Mouse (Mus musculus) limb, embryonic 15.5 days (tissue): ENCODE measurements at regions not wholly inside any gene's neighbourhood (a gene's known extent, or its start where the extent isn't known, plus 50 kb on each side); places are given as distances from the start of the nearest gene placed in this dataset.

Experiments used
- ATAC-seq: fragments of 200-750 bp; cut with Nextera tagmentation; 2 replicates; pipeline ENCODE4 v1.8.0; 2017; ENCODE audit warnings: low read depth, moderate TSS enrichment; ENCODE audit not compliant: insufficient number of reproducible peaks, low FRiP score, low TSS enrichment
- H3K27ac ChIP-seq: fragments of 300-500 bp; sonication (generic); 2 replicates; pipeline ENCODE4 v1.5.1; 2015; ENCODE audit warnings: moderate library complexity, mild to moderate bottlenecking, inconsistent platforms
- H3K27me3 ChIP-seq: fragments of 300-500 bp; sonication (generic); 2 replicates; pipeline ENCODE4 v1.6.1; 2015; ENCODE audit warnings: inconsistent platforms
- H3K36me3 ChIP-seq: fragments of 300-500 bp; sonication (generic); 2 replicates; pipeline ENCODE4 v1.6.1; 2015; ENCODE audit warnings: inconsistent platforms
- H3K4me1 ChIP-seq: fragments of 300-500 bp; sonication (generic); 2 replicates; pipeline ENCODE4 v1.6.1; 2015; ENCODE audit warnings: inconsistent platforms
- H3K4me2 ChIP-seq: fragments of 300-500 bp; sonication (generic); 2 replicates; pipeline ENCODE4 v1.6.1; 2015; ENCODE audit warnings: mild to moderate bottlenecking, inconsistent platforms
- H3K4me3 ChIP-seq: fragments of 300-500 bp; sonication (generic); 2 replicates; pipeline ENCODE4 v1.5.1; 2015; ENCODE audit warnings: mild to moderate bottlenecking, inconsistent platforms
- H3K9ac ChIP-seq: fragments of 300-500 bp; sonication (generic); 2 replicates; pipeline ENCODE4 v1.6.1; 2015; ENCODE audit warnings: inconsistent platforms
- H3K9me3 ChIP-seq: fragments of 300-500 bp; sonication (generic); 2 replicates; pipeline ENCODE4 v1.6.1; 2016; ENCODE audit warnings: inconsistent platforms
- WGBS: fragments of 180-500 bp; shearing (Covaris S2); methylation state at CpG from one replicate; pipeline ENCODE4 v1.1.7; 2015; 5-methylcytosine and 5-hydroxymethylcytosine counted together

DNA sequence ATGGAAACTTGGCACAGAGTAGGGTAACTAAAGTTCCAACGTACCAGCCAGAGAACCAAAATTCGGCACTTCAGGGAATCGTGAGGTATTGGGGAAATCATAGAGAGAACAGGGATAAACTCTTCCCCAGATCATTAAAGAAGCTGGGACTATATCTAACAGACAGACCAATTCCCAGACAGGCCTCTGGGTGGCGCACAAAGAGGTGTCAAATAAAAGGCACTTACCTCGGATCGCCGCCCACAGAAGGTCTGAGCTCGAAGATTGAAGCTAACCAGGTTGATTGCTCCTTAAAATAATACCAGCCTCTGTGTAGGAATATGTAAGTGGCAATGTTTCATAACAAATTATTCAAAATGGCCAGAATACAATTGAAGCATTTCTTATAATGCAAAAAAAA, 151.2 kb downstream of the CK137956 start:
- ATAC-seq: no peak
- Histone ChIP-seq H3K4me1 (no peaks in the 10 kb centered on the region), H3K27me3 (no peaks in the 10 kb centered on the region), H3K4me2 (no peak overlapping the region), H3K27ac (no peak overlapping the region), H3K9me3 (peaks cover 1% of the 10 kb centered on the region; the same call in 1 of the 2 replicates), H3K36me3 (no peaks in the 10 kb centered on the region), H3K9ac (no peak overlapping the region), H3K4me3 (no peak overlapping the region)
- 72% methylated on average over 8 of the region's 8 CpGs for WGBS

DNA sequence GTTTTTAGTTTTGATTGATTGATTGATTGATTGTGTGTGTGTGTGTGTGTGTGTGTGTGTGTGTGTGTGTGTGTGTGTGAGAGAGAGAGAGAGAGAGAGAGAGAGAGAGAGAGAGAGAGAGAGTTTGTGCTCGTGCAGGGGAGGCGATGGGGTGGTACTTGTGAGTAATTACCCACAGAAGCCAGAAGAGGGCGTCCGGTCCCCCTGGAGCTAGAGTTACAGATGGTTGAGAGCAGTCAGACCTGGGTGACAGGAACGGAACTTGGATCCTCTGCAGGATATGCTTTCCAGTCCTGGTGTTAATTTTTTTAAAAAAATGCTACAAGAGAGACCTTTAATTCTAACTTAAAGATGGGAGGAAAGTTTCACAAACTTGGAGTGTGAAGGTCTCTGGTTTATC, 151.7 kb downstream of the CK137956 start:
- WGBS: 72% methylated on average over 5 of the region's 5 CpGs
- H3K9ac ChIP-seq: no peak overlapping the region
- H3K4me3 ChIP-seq: no peak overlapping the region
- no peak for ATAC-seq
- no peak overlapping the region for H3K4me2 ChIP-seq
- no peaks in the 10 kb centered on the region for H3K27me3 ChIP-seq
- peaks cover 4% of the 10 kb centered on the region; the same call in 1 of the 2 replicates for H3K9me3 ChIP-seq
- no peaks in the 10 kb centered on the region for H3K36me3 ChIP-seq
- H3K27ac ChIP-seq: no peak overlapping the region
- H3K4me1 ChIP-seq: no peaks in the 10 kb centered on the region

DNA sequence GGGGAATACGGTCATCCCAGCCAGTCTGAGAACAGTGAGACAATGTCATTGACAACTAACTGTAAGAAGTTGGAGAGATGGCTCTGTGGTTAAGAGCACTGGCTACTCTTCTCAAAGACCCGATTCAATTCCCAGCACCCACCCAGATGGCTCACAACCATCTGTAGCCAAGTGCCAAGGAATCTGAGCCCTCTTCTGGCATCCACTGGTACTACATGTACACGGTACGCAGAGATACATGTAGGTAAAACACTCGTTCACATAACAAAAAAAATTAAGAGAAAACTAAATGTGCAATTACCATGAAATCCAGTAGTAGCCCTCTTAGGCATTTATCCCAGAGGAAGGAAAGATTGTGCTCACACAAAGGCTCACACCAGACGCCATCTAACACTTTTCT, 156.1 kb downstream of the CK137956 start:
- H3K9me3 ChIP-seq: peaks cover 4% of the 10 kb centered on the region; the same call in 1 of the 2 replicates
- no peak overlapping the region for H3K4me2 ChIP-seq
- H3K27me3 ChIP-seq: no peaks in the 10 kb centered on the region
- no peaks in the 10 kb centered on the region for H3K4me1 ChIP-seq
- ATAC-seq: no peak
- H3K4me3 ChIP-seq: no peak overlapping the region
- 90% methylated on average over 6 of the region's 6 CpGs for WGBS
- H3K9ac ChIP-seq: no peak overlapping the region
- no peak overlapping the region for H3K27ac ChIP-seq
- H3K36me3 ChIP-seq: no peaks in the 10 kb centered on the region

DNA sequence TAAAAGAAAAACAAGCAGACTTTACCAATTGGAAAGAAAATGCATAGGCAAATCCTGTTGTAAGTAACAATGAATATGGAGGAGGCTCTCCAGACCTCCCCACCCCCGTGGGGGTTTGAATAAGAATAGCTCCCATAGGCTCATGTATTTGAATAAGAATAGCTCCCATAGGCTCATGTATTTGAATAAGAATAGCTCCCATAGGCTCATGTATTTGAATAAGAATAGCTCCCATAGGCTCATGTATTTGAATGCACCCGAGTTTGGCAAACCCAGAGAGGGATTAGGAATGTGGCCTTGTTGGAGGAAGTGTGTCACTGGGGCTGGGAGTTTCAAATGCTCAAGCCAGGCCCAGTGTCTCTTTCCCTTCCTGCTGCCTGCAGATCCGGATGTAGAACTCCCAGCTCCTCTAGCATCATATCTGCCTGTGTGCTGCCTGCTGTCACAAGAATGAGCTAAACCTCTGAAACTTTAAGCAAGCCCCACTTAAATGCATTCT, 158.7 kb downstream of the CK137956 start:
- Histone ChIP-seq H3K27ac (no peak overlapping the region), H3K9ac (no peak overlapping the region), H3K27me3 (no peaks in the 10 kb centered on the region), H3K4me2 (no peak overlapping the region), H3K9me3 (peaks cover 4% of the 10 kb centered on the region; the same call in 1 of the 2 replicates), H3K36me3 (no peaks in the 10 kb centered on the region), H3K4me3 (no peak overlapping the region), H3K4me1 (no peaks in the 10 kb centered on the region)
- WGBS: 79% methylated on average over 3 of the region's 3 CpGs
- no peak for ATAC-seq

DNA sequence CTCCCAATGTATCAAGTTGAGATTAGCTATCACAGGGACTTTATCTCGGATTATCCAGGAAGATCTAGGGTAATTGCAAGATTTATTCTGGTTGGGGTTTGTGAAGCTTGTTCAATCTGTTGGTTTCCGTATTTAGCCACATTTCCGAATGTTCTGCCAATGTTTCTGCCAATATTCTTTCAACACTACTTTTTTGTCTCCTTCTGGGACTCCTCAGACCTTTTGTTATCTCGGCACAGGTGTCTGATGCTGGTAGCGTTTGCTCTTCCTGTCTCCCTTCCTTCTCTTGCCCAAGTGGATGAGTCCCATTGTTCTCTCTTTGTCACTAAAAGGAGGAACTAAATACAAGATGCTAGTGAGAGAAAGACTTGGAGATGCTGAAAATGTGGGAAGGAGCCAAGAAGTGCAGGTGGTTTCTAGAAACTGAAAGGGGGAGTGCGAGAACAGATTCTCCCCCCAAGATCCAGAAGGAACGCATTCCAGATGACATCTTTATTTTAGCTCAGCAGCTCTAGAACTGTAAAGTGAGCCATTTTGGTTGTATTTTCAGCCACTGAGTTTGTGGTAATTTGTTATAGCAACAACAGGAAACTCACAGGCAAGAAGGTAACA, 159.7 kb downstream of the CK137956 start:
- Histone ChIP-seq H3K9ac (no peak overlapping the region), H3K27ac (no peak overlapping the region), H3K36me3 (no peaks in the 10 kb centered on the region), H3K9me3 (peaks cover 4% of the 10 kb centered on the region; the same call in 1 of the 2 replicates), H3K4me3 (no peak overlapping the region), H3K27me3 (no peaks in the 10 kb centered on the region), H3K4me2 (no peak overlapping the region), H3K4me1 (no peaks in the 10 kb centered on the region)
- no peak for ATAC-seq
- WGBS: 86% methylated on average over 7 of the region's 7 CpGs

DNA sequence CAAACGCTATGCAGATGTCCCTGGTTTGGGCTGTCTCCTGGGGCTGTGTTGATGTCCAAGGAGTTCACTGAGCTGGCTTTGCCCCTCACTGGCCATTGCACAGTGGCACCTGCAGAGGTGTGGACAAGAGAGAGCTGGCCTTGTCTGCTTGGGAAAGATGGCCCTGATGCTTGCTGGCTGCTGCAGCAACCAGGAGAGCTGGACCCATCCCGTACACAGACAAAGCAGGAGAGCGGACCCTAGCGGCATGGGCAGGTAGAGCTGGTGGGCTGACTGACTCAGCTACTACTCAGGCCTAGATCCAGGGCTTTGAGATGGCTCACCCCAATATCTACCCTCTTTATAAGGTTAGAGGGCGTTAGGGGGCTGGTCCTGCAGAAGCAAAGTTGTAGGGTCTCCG, 161.7 kb downstream of the CK137956 start:
- H3K27me3 ChIP-seq: no peaks in the 10 kb centered on the region
- H3K27ac ChIP-seq: no peak overlapping the region
- no peak overlapping the region for H3K9ac ChIP-seq
- ATAC-seq: no peak
- H3K4me3 ChIP-seq: no peak overlapping the region
- H3K36me3 ChIP-seq: no peaks in the 10 kb centered on the region
- H3K9me3 ChIP-seq: no peaks in the 10 kb centered on the region
- no peak overlapping the region for H3K4me2 ChIP-seq
- no peaks in the 10 kb centered on the region for H3K4me1 ChIP-seq
- WGBS: 74% methylated on average over 6 of the region's 6 CpGs

DNA sequence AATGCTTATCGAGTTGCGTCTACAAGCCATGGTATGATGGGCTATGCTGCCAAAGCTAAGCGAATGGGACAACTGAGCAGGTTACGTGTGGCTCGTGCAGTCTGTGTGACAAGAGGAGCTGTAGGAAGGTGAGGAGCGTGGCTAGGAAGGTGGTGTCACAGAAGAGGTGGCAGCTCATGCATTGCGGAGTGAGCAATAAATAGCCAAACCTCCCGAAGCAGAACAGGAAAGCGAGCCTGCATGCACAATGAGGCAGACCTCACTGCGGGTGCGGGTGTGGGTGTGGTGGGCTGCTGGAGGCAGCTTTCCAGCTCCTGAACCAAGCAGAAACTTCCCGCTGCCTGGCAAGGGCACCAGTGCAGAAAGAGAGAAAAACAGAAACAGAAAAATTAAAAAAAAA, 181.5 kb downstream of the CK137956 start:
- H3K4me2 ChIP-seq: no peak overlapping the region
- H3K9me3 ChIP-seq: no peaks in the 10 kb centered on the region
- no peak overlapping the region for H3K27ac ChIP-seq
- H3K4me3 ChIP-seq: no peak overlapping the region
- WGBS: 78% methylated on average over 12 of the region's 12 CpGs
- H3K4me1 ChIP-seq: no peaks in the 10 kb centered on the region
- H3K36me3 ChIP-seq: no peaks in the 10 kb centered on the region
- ATAC-seq: no peak
- no peaks in the 10 kb centered on the region for H3K27me3 ChIP-seq
- no peak overlapping the region for H3K9ac ChIP-seq

DNA sequence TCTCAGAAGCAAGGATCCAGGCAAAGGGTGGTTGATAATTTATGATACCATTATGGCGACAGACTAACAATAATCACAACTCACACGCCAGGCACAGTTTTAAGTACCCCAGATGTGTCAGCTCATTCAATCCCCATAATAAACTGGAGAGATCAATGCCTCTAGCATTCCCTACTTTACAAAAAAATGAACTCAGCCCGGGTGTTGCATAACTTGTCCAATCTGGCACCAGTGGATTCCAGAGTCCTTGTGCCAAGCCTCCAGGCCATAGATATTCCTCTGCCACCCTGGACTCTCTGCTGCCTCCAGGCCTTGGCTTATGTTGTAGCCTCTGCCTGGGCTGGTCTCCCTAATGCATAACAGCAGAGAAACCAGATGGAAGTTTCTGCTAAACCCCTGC, 185.0 kb downstream of the CK137956 start:
- Histone ChIP-seq H3K9ac (no peak overlapping the region), H3K4me2 (no peak overlapping the region), H3K4me1 (no peaks in the 10 kb centered on the region), H3K27me3 (no peaks in the 10 kb centered on the region), H3K9me3 (no peaks in the 10 kb centered on the region), H3K4me3 (no peak overlapping the region), H3K27ac (no peak overlapping the region), H3K36me3 (no peaks in the 10 kb centered on the region)
- ATAC-seq: no peak
- 57% methylated on average over 3 of the region's 3 CpGs for WGBS

DNA sequence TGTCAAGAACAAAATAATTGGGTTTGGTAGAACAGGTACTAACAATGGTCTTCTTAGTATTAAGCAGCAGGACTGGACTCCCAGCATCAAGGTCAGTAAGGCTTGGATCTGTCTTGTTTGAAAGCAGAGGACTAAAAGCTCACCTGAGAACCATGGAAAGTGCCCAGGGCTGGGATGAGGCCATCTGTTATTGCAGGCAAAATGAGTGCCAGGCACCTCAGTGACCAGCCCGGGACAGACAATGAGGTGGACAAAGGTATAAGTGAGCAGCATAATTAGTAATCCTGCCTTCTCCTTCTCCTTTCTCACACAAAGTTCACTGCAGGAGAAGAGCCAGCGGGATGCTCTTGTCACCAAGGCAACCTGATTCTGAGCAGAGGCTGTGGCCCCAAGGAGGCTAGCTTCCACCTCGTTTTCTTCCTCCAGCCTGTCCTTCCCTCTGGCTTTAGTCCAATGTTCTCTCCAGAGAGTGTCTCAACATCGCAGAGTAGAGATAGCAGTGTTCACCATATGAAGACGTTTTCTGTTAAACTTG, 198.7 kb downstream of the CK137956 start:
- Histone ChIP-seq H3K27me3 (no peaks in the 10 kb centered on the region), H3K27ac (no peak overlapping the region), H3K4me3 (no peak overlapping the region), H3K9me3 (no peaks in the 10 kb centered on the region), H3K4me1 (no peaks in the 10 kb centered on the region), H3K4me2 (no peak overlapping the region), H3K9ac (no peak overlapping the region), H3K36me3 (no peaks in the 10 kb centered on the region)
- 57% methylated on average over 5 of the region's 5 CpGs for WGBS
- ATAC-seq: no peak

DNA sequence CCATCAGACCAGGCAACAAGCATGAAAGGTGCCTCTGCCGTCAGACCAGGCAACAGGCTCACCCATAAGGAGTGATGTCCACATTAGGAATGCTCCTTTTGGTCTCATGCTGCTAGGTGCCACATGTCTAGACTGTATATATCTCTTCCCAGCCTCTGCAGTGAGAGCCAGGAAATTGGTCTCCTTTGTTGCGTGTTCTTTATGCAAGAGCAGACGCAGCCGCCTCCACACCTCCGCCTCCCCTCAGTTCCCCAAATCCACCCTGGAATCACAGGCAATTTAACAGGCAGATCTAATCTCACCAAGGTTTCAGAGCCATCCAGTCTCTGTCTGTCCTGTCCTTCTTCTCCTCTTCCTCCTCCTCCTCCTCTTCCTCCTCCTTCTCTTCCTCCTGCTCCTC, 207.0 kb downstream of the CK137956 start:
- WGBS: 81% methylated on average over 5 of the region's 5 CpGs
- Histone ChIP-seq H3K9ac (no peak overlapping the region), H3K4me1 (no peaks in the 10 kb centered on the region), H3K4me2 (no peak overlapping the region), H3K36me3 (no peaks in the 10 kb centered on the region), H3K4me3 (no peak overlapping the region), H3K9me3 (no peaks in the 10 kb centered on the region), H3K27ac (no peak overlapping the region), H3K27me3 (no peaks in the 10 kb centered on the region)
- ATAC-seq: no peak

DNA sequence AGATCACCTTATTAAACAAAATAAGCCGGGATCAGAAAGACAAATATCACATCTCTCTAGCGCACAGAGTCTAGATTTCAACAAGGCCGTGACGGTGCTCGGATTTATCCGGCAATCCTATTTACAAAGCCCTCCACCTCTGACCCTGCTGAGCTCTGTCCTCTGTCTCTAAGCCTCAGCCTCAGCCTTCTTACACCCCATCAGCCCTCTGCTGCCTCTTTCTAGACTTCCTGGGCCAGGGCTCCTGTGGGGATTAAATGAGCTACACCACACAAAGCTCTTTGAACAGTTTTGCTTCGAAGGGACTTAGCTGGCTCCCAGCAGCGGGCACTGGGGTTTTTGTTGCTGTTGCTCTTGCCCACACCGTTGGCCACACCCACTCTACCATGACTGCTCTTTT, 211.8 kb downstream of the CK137956 start:
- no peak overlapping the region for H3K4me3 ChIP-seq
- ATAC-seq: no peak
- H3K9ac ChIP-seq: no peak overlapping the region
- H3K4me1 ChIP-seq: no peaks in the 10 kb centered on the region
- no peaks in the 10 kb centered on the region for H3K36me3 ChIP-seq
- no peaks in the 10 kb centered on the region for H3K27me3 ChIP-seq
- WGBS: 86% methylated on average over 9 of the region's 9 CpGs
- H3K4me2 ChIP-seq: no peak overlapping the region
- no peaks in the 10 kb centered on the region for H3K9me3 ChIP-seq
- no peak overlapping the region for H3K27ac ChIP-seq

DNA sequence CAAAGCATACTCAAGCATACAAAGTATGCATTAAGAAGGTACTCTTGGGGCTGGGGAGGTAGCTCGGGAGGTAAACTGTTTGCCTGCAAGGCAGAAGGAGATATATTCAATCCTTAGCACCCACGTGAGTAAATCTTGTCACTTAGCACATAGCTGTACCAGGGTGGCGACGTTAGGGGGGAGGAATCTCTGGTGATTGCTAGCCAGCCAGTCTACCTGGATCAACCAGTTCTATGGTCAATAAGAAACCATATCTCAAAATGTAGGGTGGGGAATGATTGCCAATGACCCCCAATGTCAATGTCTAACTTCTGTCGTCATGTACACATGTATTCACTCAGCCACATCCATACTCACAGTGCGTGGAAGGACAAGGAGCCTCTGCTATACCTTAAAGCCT, 214.5 kb downstream of the CK137956 start:
- Histone ChIP-seq H3K4me3 (no peak overlapping the region), H3K4me1 (no peaks in the 10 kb centered on the region), H3K27ac (no peak overlapping the region), H3K36me3 (no peaks in the 10 kb centered on the region), H3K9ac (no peak overlapping the region), H3K27me3 (no peaks in the 10 kb centered on the region), H3K4me2 (no peak overlapping the region), H3K9me3 (no peaks in the 10 kb centered on the region)
- WGBS: 82% methylated on average over 6 of the region's 6 CpGs
- ATAC-seq: no peak

DNA sequence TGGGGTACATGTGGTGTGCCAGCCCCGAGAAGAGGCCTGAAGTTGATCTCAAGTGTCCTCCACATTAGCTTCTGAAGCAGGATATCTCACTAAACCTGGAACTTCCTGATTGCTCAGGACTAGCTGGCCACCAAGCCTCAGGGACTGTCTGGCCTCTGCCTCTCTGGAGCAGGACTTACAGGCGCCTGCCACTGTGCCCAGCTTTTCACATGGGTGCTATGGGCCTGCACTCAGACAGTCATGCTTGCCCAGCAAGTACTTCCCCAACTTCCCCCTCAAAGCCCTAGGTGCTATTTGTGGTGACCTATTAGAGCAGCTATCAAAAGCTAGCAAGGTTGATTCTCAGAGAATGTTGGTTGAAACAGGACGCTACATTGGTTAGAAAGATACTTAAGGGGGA, 220.0 kb downstream of the CK137956 start:
- H3K4me3 ChIP-seq: no peak overlapping the region
- H3K9ac ChIP-seq: no peak overlapping the region
- ATAC-seq: no peak
- 83% methylated on average over 3 of the region's 3 CpGs for WGBS
- H3K27me3 ChIP-seq: no peaks in the 10 kb centered on the region
- no peaks in the 10 kb centered on the region for H3K36me3 ChIP-seq
- no peaks in the 10 kb centered on the region for H3K9me3 ChIP-seq
- H3K4me2 ChIP-seq: no peak overlapping the region
- H3K4me1 ChIP-seq: no peaks in the 10 kb centered on the region
- no peak overlapping the region for H3K27ac ChIP-seq
